Mouse (Mus musculus): ENCODE data around the gene Amfr. TPM values are rescaled to one million over a fixed set of nuclear protein-coding genes. Genes with fewer than 3 reads are reported as not detected.

Amfr gene
- total and polyA plus RNA-seq, 3 experiments = 86.7 to 126 (median 102) TPM

DNA sequence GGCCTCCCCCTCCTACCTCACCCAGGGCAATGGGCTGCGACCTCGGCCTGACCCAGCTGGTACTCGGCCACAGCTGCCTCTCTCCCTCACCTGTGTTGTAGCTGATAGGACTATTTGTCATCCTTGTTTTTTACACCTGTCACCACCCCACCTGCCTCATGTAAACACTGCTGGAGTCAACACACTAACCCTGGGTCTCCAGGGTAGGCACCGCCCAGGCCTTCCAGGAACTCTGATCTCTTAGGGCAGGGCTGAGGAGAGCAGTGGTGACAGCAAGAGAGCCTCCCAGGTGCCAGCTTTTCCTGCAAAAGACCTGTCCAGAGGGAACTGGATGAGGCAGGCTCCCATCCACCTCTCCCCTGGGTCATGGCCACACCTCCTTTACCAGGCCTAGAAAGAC lies 83.4 kb downstream of the Amfr start:
- H3K4me2 ChIP-seq (ENCODE audit: insufficient read depth, low read depth, poor library complexity, severe bottlenecking) = no peak overlapping the region
- in situ Hi-C loops (cut with MboI; ENCODE audit: low pct_ligation_motif_present, low pct_unique_long_range_greater_than_20kb, low sequenced_read_pairs) = loop anchor here (25.0 kb wide), 1 partner anchor 317 kb away; no protein-coding TSS in a partner anchor

DNA sequence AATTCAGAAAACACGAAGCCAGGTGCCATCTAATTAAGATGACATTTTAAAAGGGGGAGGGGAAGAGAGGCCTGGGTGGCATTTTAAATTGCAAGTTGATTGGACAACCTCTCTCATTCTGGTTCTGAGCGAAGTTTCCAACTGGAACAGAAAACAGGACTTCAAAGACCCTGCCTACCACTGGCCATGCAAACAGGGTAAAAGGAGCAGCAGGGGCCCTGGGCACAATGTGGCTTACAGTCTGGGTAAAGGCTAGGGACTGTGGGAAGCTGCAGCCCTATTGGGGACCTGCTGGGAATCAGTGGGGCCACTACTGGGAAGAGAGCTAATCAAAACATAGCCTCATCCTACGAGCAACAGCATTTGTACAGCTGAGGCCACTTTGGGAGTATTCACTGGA lies 87.1 kb downstream of the Amfr start:
- H3K9ac ChIP-seq (ENCODE audit: insufficient read depth, low read depth) = no peak overlapping the region
- H3K79me2 ChIP-seq (replicated peaks; ENCODE audit: control insufficient read depth, extremely low read depth, insufficient read depth, poor library complexity, severe bottlenecking) = no peaks in the 10 kb centered on the region
- H3K4me1 ChIP-seq (ENCODE audit: control insufficient read depth in 1 of 2, insufficient read depth in 2 of 2) = peaks cover 5 to 10% of the 10 kb centered on the region in 2 experiments
- TF ChIP-seq MXI1 (IDR thresholded peaks at IDR 0.05; ENCODE audit: low read depth, low read length) (no peak), ETS1 (conservative IDR thresholded peaks at IDR 0.05; ENCODE audit: low read depth, low read length) (no peak), PAX5 (IDR thresholded peaks at IDR 0.05; ENCODE audit: low read length) (no peak), BHLHE40 (IDR thresholded peaks at IDR 0.05; ENCODE audit: low read depth, low read length) (no peak), JUN (IDR thresholded peaks at IDR 0.05; ENCODE audit: insufficient read depth, low read depth, low read length) (no peak), SMC3 (IDR thresholded peaks at IDR 0.05; ENCODE audit: low read depth, low read length) (no peak), ZC3H11A (IDR thresholded peaks at IDR 0.05; ENCODE audit: low read depth, low read length) (no peak), CTCF (conservative IDR thresholded peaks at IDR 0.05 in 1 of 2, IDR thresholded peaks at IDR 0.05 in 1 of 2; ENCODE audit: low read depth in 2 of 2, low read length in 2 of 2) (no peak), NELFE (IDR thresholded peaks at IDR 0.05; ENCODE audit: low read depth, low read length) (no peak), RAD21 (IDR thresholded peaks at IDR 0.05; ENCODE audit: low read depth, low read length) (no peak), EP300 (IDR thresholded peaks at IDR 0.05; ENCODE audit: low read length) (no peak), KAT2A (IDR thresholded peaks at IDR 0.05; ENCODE audit: insufficient replicate concordance, low read length) (no peak), HCFC1 (IDR thresholded peaks at IDR 0.05; ENCODE audit: low read depth, low read length) (no peak), POLR2AphosphoS2 (IDR thresholded peaks at IDR 0.05; ENCODE audit: low read depth, low read length) (no peak), USF2 (conservative IDR thresholded peaks at IDR 0.05; ENCODE audit: low read depth, low read length) (no peak), CHD1 (IDR thresholded peaks at IDR 0.05; ENCODE audit: low read depth, low read length) (no peak)
- dilution Hi-C loops (cut with MboI; ENCODE audit: extremely low pct_ligation_motif_present, extremely low pct_unique_long_range_greater_than_20kb, low sequenced_read_pairs) = no loop called here
- H3K27me3 ChIP-seq (replicated peaks) = no peaks in the 10 kb centered on the region
- peaks cover 8% of the 10 kb centered on the region for H3K9me3 ChIP-seq (replicated peaks; ENCODE audit: low read length)
- no peak overlapping the region for H3K4me3 ChIP-seq (replicated peaks in 1 of 3; ENCODE audit: low read depth in 2 of 3, low read length in 2 of 3, poor library complexity in 1 of 3)
- no peak overlapping the region for H3K27ac ChIP-seq (ENCODE audit: insufficient read depth, low read depth)
- no peak overlapping the region for H3K4me2 ChIP-seq (ENCODE audit: insufficient read depth, low read depth, poor library complexity, severe bottlenecking)
- no peak for DNase-seq (ENCODE audit: extremely low read depth)
- in situ Hi-C loops (cut with MboI; ENCODE audit: low pct_ligation_motif_present, low pct_unique_long_range_greater_than_20kb, low sequenced_read_pairs) = loop anchor here (25.0 kb wide), 1 partner anchor 313 kb away; no protein-coding TSS in a partner anchor
- peaks cover 0 to 32% of the 10 kb centered on the region in 2 experiments for H3K36me3 ChIP-seq (replicated peaks in 1 of 2; ENCODE audit: control insufficient read depth in 1 of 2, insufficient read depth in 1 of 2, low read length in 1 of 2)

More for the DNA sequence above, 83.4 kb downstream of the Amfr start:
- no peak overlapping the region for H3K27ac ChIP-seq (ENCODE audit: insufficient read depth, low read depth)
- no peaks in the 10 kb centered on the region for H3K27me3 ChIP-seq (replicated peaks)
- H3K4me3 ChIP-seq (replicated peaks in 1 of 3; ENCODE audit: low read depth in 2 of 3, low read length in 2 of 3, poor library complexity in 1 of 3) = no peak overlapping the region
- no peak overlapping the region for H3K9ac ChIP-seq (ENCODE audit: insufficient read depth, low read depth)
- H3K4me1 ChIP-seq (ENCODE audit: control insufficient read depth in 1 of 2, insufficient read depth in 2 of 2) = peaks cover 5 to 10% of the 10 kb centered on the region in 2 experiments
- TF ChIP-seq JUN (IDR thresholded peaks at IDR 0.05; ENCODE audit: insufficient read depth, low read depth, low read length) (no peak), NRF1 (IDR thresholded peaks at IDR 0.05; ENCODE audit: low read depth, low read length) (no peak), RAD21 (IDR thresholded peaks at IDR 0.05; ENCODE audit: low read depth, low read length) (no peak), POLR2AphosphoS2 (IDR thresholded peaks at IDR 0.05; ENCODE audit: low read depth, low read length) (no peak), TBP (conservative IDR thresholded peaks at IDR 0.05; ENCODE audit: low read depth, low read length) (no peak), GABPA (IDR thresholded peaks at IDR 0.05; ENCODE audit: insufficient replicate concordance, low read depth, low read length) (no peak), NELFE (IDR thresholded peaks at IDR 0.05; ENCODE audit: low read depth, low read length) (no peak), HCFC1 (IDR thresholded peaks at IDR 0.05; ENCODE audit: low read depth, low read length) (no peak), IRF4 (IDR thresholded peaks at IDR 0.05; ENCODE audit: low read depth, low read length) (no peak), MAX (IDR thresholded peaks at IDR 0.05; ENCODE audit: low read length) (no peak), KAT2A (IDR thresholded peaks at IDR 0.05; ENCODE audit: insufficient replicate concordance, low read length) (no peak), MYC (IDR thresholded peaks at IDR 0.05; ENCODE audit: low read depth, low read length) (no peak), USF2 (conservative IDR thresholded peaks at IDR 0.05; ENCODE audit: low read depth, low read length) (no peak), ZC3H11A (IDR thresholded peaks at IDR 0.05; ENCODE audit: low read depth, low read length) (no peak), ZNF384 (IDR thresholded peaks at IDR 0.05; ENCODE audit: low read depth, low read length) (no peak), CTCF (conservative IDR thresholded peaks at IDR 0.05 in 1 of 2, IDR thresholded peaks at IDR 0.05 in 1 of 2; ENCODE audit: low read depth in 2 of 2, low read length in 2 of 2) (no peak), EP300 (IDR thresholded peaks at IDR 0.05; ENCODE audit: low read length) (no peak), USF1 (IDR thresholded peaks at IDR 0.05; ENCODE audit: low read depth, low read length) (no peak), MEF2A (IDR thresholded peaks at IDR 0.05; ENCODE audit: borderline replicate concordance, low read depth, low read length) (no peak), ELF1 (IDR thresholded peaks at IDR 0.05; ENCODE audit: low read depth, low read length) (no peak)
- DNase-seq (ENCODE audit: extremely low read depth) = no peak
- H3K79me2 ChIP-seq (replicated peaks; ENCODE audit: control insufficient read depth, extremely low read depth, insufficient read depth, poor library complexity, severe bottlenecking) = no peaks in the 10 kb centered on the region
- H3K9me3 ChIP-seq (replicated peaks; ENCODE audit: low read length) = peaks cover 8% of the 10 kb centered on the region
- dilution Hi-C loops (cut with MboI; ENCODE audit: extremely low pct_ligation_motif_present, extremely low pct_unique_long_range_greater_than_20kb, low sequenced_read_pairs) = no loop called here
- H3K36me3 ChIP-seq (replicated peaks in 1 of 2; ENCODE audit: control insufficient read depth in 1 of 2, insufficient read depth in 1 of 2, low read length in 1 of 2) = peaks cover 0 to 24% of the 10 kb centered on the region in 2 experiments
